Mouse (Mus musculus): Measurements from ENCODE around the gene Tmem262. TPM values are rescaled to one million over a fixed set of nuclear protein-coding genes. Genes with fewer than 3 reads are reported as not detected.
"Not testable (repeated sequence)": the region's sequence is repeated elsewhere in the genome, so short reads cannot be mapped to it uniquely, and the experiment has no call there.

The Tmem262 gene
- total RNA-seq (2014; fragmentation: Nextera tagmentation), result not detected in 2 replicates
- not detected in 2 replicates for total RNA-seq (2017)

- no peak for ATAC-seq (replicated peaks; ENCODE audit: poor library complexity, severe bottlenecking)
These were observed at the start of gene Tmem262 for GRCm38 (mm10) chr19:6079983-6080480. Gene Tmem262, plus strand, starts transcription at chr19:6080033.

- no peak for ATAC-seq (replicated peaks; ENCODE audit: poor library complexity, severe bottlenecking)
These were observed 49.1 kb upstream of the Tmem262 start for GRCm38 (mm10) chr19:6030520-6031280.

- ATAC-seq (replicated peaks; ENCODE audit: poor library complexity, severe bottlenecking), result peak; percentile 88
These were observed 43.8 kb upstream of the Tmem262 start for GRCm38 (mm10) chr19:6035966-6036585.

GRCm38 (mm10) chr19:6037695-6038094 lies 42.1 kb upstream of the Tmem262 start:
- no peak for ATAC-seq (replicated peaks; ENCODE audit: poor library complexity, severe bottlenecking)

DNA sequence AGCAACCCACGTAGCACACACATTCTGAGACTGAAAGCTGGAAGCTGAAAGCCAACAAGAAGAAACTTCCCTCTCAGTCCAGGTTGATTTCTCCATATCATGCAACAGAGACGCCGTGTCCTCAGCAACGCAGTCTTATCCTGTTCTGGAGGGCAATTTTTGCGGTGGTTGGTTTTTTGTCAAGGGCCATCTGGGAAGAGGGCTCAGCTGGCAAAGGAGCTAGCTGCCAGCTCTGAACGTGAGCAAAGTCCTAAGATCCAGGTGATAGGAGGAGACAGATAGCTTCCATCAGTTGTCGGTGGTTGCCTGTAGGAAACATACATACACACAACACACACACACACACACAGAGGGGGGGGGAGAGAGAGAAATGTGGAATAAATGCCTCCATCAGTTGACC lies 41.5 kb upstream of the Tmem262 start:
- ATAC-seq (replicated peaks; ENCODE audit: poor library complexity, severe bottlenecking), result no peak

DNA sequence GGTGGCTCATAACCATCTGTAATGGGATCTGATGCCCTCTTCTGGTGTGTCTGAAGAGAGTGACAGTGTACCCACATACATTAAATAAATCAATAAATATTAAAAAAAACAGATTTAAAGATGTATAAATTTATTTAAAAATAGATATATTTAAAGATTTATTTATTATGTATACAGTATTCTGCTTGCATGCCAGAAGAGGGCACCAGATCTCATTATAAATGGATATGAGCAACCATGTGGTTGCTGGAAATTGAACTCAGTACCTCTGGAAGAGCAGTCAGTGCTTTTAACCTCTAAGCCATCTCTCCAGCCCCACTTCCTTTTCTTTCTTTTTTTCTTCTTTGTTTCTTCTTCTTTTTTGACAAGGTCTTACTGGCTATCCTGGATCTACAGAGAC lies 39.8 kb upstream of the Tmem262 start:
- ATAC-seq (replicated peaks; ENCODE audit: poor library complexity, severe bottlenecking), result no peak

GRCm38 (mm10) chr19:6042293-6042692 lies 37.5 kb upstream of the Tmem262 start:
- no peak for ATAC-seq (replicated peaks; ENCODE audit: poor library complexity, severe bottlenecking)

DNA sequence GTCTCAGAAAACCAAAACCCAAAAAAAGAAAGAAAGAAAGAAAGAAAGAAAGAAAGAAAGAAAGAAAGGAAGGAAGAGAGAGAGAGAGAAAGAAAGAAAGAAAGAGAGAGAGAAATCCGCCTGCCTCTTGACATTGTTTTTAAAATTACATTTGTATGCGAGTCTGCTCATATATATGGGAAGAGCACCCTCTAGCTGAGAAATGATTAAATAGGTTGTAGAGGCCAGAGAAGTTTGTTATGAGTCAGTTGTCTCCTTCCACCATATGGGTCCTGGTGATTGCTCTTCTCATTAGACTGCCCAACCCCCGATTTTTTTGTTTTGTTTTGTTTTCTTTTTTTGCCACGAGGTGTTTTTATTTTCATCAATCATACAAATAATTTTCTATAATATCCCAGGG lies 35.7 kb upstream of the Tmem262 start:
- ATAC-seq (replicated peaks; ENCODE audit: poor library complexity, severe bottlenecking), result not testable (repeated sequence)

- ATAC-seq (replicated peaks; ENCODE audit: poor library complexity, severe bottlenecking), result peak; percentile 2; the same call in 1 of the 2 replicates
These were observed 34.2 kb upstream of the Tmem262 start for GRCm38 (mm10) chr19:6045366-6046293.

- peak; percentile 78 for ATAC-seq (replicated peaks; ENCODE audit: poor library complexity, severe bottlenecking)
These were observed 33.3 kb upstream of the Tmem262 start, which contains the start of gene Syvn1 for GRCm38 (mm10) chr19:6046294-6047153. Gene Syvn1, plus strand, starts transcription at chr19:6046576.

- no peak for ATAC-seq (replicated peaks; ENCODE audit: poor library complexity, severe bottlenecking)
These were observed 32.5 kb upstream of the Tmem262 start for GRCm38 (mm10) chr19:6047154-6047898.

DNA sequence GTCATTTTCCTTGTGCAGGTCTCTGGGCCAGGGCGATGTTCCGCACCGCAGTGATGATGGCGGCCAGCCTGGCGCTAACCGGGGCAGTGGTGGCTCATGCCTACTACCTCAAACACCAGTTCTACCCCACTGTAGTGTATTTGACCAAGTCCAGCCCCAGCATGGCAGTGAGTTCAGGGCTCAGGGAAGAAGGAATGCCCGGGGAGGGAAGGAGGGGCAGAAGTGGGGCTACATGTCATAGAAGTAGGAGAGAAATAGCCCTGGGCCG lies 32.0 kb upstream of the Tmem262 start:
- ATAC-seq (replicated peaks; ENCODE audit: poor library complexity, severe bottlenecking), result no peak

GRCm38 (mm10) chr19:6048681-6049410 lies 31.0 kb upstream of the Tmem262 start:
- ATAC-seq (replicated peaks; ENCODE audit: poor library complexity, severe bottlenecking), result no peak

- no peak for ATAC-seq (replicated peaks; ENCODE audit: poor library complexity, severe bottlenecking)
These were observed 27.3 kb upstream of the Tmem262 start for GRCm38 (mm10) chr19:6052516-6052915.

- no peak for ATAC-seq (replicated peaks; ENCODE audit: poor library complexity, severe bottlenecking)
These were observed 25.5 kb upstream of the Tmem262 start for GRCm38 (mm10) chr19:6054296-6054695.

DNA sequence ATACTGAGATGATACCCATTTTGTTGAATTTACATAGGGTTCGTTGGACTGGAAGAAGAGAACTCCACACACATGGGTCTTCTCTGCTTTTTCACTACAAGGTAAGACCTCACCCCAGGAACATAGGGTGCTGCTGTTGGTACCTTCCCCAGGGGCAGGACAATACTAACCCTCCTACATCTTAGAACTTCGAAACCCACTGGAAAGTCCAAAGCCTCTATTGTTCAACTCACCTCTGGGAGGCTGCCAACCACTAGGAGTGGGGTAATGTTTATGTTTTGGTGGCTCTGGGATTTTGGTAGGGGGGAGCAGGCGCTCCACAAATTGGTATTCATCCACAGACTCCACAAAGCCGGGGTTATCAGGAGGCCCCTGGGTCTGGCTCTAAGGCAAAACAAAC lies 23.1 kb upstream of the Tmem262 start:
- no peak for ATAC-seq (replicated peaks; ENCODE audit: poor library complexity, severe bottlenecking)

GRCm38 (mm10) chr19:6057313-6058096 lies 22.3 kb upstream of the Tmem262 start, which contains the start of the genes Mrpl49 and Fau:
Gene Mrpl49, minus strand, starts transcription at chr19:6057785.
Gene Fau, plus strand, starts transcription at chr19:6057844.
- ATAC-seq (replicated peaks; ENCODE audit: poor library complexity, severe bottlenecking), result peak; percentile 76

DNA sequence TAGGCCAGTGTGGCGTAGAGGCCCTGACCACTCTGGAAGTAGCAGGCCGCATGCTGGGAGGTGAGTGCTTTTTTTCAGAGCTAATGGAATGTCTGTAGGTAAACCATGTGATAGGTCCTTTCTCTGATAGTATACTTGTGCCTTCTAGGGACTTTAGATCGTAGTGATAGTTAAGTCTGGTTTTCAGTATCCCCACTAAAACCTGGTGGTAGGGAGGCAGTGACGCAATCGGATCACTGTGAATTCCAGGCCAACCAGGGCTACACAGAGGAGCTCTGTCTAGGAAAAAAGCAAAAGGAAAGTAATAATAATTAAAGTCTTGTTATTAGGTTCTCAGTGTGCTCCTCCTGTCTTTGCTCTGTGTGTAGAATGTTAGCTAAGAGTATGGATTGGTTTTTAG lies 21.3 kb upstream of the Tmem262 start:
- ATAC-seq (replicated peaks; ENCODE audit: poor library complexity, severe bottlenecking), result no peak

All from granulocyte monocyte progenitor cell, adult 5-6 weeks (primary cell).